ENCODE assay signal across 8 mouse cellular contexts in the genomic region with DNA sequence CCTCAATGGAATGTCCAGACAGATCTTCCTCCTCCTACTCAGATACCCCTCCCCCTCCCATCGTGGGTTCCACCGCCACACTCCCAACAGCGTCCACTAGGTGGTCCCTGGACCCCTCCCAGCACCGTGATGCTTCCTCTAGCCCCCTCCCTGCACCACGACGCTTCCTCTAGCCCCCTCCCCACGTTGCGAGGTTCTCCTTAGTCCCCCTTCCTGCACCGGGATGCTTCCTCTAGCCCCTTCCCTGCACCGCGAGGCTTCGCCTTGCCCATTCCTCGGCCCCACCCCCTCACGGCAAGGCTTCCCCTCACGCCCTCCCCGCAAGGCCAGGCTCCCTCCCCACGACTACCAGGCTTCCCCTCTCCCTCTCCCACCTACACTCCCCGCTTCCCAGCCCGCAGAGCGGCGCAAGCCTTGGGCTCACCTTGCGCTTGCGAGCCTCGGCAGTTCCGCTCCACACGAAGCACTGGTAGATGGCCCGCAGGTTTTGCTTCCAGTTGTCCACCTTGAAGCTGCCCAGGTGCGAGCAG. TPM values are rescaled to one million over a fixed set of nuclear protein-coding genes. Genes with fewer than 3 reads are reported as not detected.
DNase-seq lines count a peak whose midpoint lies in the region; ATAC-seq and TF ChIP-seq lines count a peak whose summit lies in the region.

No protein-coding gene starts in this region.

- H3K9me3 ChIP-seq in kidney, postnatal 0 days (replicated peaks; ENCODE audit: low read length): no peaks in the 10 kb centered on the region
- H3K9me3 ChIP-seq in liver, embryonic 16.5 days (replicated peaks; ENCODE audit: control insufficient read depth, low read length): no peaks in the 10 kb centered on the region
- H3K9me3 ChIP-seq in neural tube, embryonic 13.5 days: no peaks in the 10 kb centered on the region

- no peaks in the 10 kb centered on the region; the same call in 1 of the 2 replicates for H3K4me1 ChIP-seq in kidney, postnatal 0 days (replicated peaks; ENCODE audit: insufficient read depth, low read length)
- peaks cover 19% of the 10 kb centered on the region for H3K4me1 ChIP-seq in liver, embryonic 16.5 days (ENCODE audit: control insufficient read depth, low read depth, low read length)
- peaks cover 49% of the 10 kb centered on the region for H3K4me1 ChIP-seq in neural tube, embryonic 13.5 days (replicated peaks)

- H3K4me2 ChIP-seq in kidney, postnatal 0 days (ENCODE audit: low read length): peak overlapping the region; percentile 66
- H3K4me2 ChIP-seq in liver, embryonic 16.5 days (ENCODE audit: low read depth, low read length): peak overlapping the region; percentile 99
- peak overlapping the region; percentile 76 for H3K4me2 ChIP-seq in neural tube, embryonic 13.5 days

- TF ChIP-seq CTCF in kidney, postnatal 0 days (IDR thresholded peaks at IDR 0.05; ENCODE audit: low read depth): peak; percentile 64

- WGBS in kidney, postnatal 0 days: under 1% methylated on average over 28 of the region's 28 CpGs
- 1% methylated on average over 28 of the region's 28 CpGs for WGBS in liver, embryonic 16.5 days (ENCODE audit: insufficient replicate concordance)
- WGBS in neural tube, embryonic 13.5 days: 1% methylated on average over 28 of the region's 28 CpGs

- peak; percentile 57 for DNase-seq in ovary, adult 18-20 months (ENCODE audit: low spot score)
- no peak for DNase-seq in ovary, postnatal 10 days (ENCODE audit: low spot score)
- peak; percentile 16 for DNase-seq in c-Kit-positive CD71-positive TER-119-positive erythroid progenitor cells, embryonic 14.5 days (ENCODE audit: low spot score)
- DNase-seq in forelimb bud, embryonic 11.5 days (ENCODE audit: low read depth, low spot score): peak; percentile 81
- DNase-seq in kidney, postnatal 0 days (ENCODE audit: low spot score): peak; percentile 80
- DNase-seq in thymus, postnatal 25 days: peak; percentile 75

- no peaks in the 10 kb centered on the region for H3K36me3 ChIP-seq in kidney, postnatal 0 days (ENCODE audit: insufficient read depth, low read length)
- H3K36me3 ChIP-seq in liver, embryonic 16.5 days (ENCODE audit: control insufficient read depth, insufficient read depth): no peaks in the 10 kb centered on the region
- H3K36me3 ChIP-seq in neural tube, embryonic 13.5 days: no peaks in the 10 kb centered on the region

- peak overlapping the region; percentile 89 for H3K4me3 ChIP-seq in kidney, postnatal 0 days (replicated peaks; ENCODE audit: low read depth, low read length)
- peak overlapping the region; percentile 83 for H3K4me3 ChIP-seq in liver, embryonic 16.5 days (ENCODE audit: low read depth, low read length)
- H3K4me3 ChIP-seq in neural tube, embryonic 13.5 days: peak overlapping the region; percentile 100

- peak; percentile 25 for ATAC-seq in kidney, postnatal 0 days (replicated peaks; ENCODE audit: low FRiP score, low read depth)
- ATAC-seq in liver, embryonic 16.5 days (ENCODE audit: low read depth): no peak
- ATAC-seq in neural tube, embryonic 13.5 days (ENCODE audit: low read depth): peak; percentile 57

- peak overlapping the region; percentile 87 for H3K9ac ChIP-seq in kidney, postnatal 0 days (ENCODE audit: low read depth, low read length)
- peak overlapping the region; percentile 96 for H3K9ac ChIP-seq in liver, embryonic 16.5 days (ENCODE audit: low read depth, low read length)
- H3K9ac ChIP-seq in neural tube, embryonic 13.5 days: peak overlapping the region; percentile 100

- peak overlapping the region; percentile 94 for H3K27ac ChIP-seq in kidney, postnatal 0 days
- peak overlapping the region; percentile 85 for H3K27ac ChIP-seq in liver, embryonic 16.5 days (ENCODE audit: low read length)
- H3K27ac ChIP-seq in neural tube, embryonic 13.5 days (replicated peaks): peak overlapping the region; percentile 99

- H3K27me3 ChIP-seq in kidney, postnatal 0 days (ENCODE audit: insufficient read depth, low read length): no peaks in the 10 kb centered on the region
- no peaks in the 10 kb centered on the region for H3K27me3 ChIP-seq in liver, embryonic 16.5 days (ENCODE audit: control insufficient read depth, insufficient read depth, low read depth, low read length)
- H3K27me3 ChIP-seq in neural tube, embryonic 13.5 days: no peaks in the 10 kb centered on the region

RNA-seq across cellular contexts. Expression of gene Usp22, which starts 0.5 kb away (rescaled TPM):
- 73.0 and 85.5 TPM in 2 replicates for polyA plus RNA-seq in kidney, postnatal 0 days (2015; fragmentation: Nextera tagmentation; extraction: Ambion mirVana)
- polyA plus RNA-seq in liver, embryonic 16.5 days (2015; fragmentation: Nextera tagmentation; extraction: Ambion mirVana): 17.5 and 19.5 TPM in 2 replicates
- 362 and 373 TPM in 2 replicates for polyA plus RNA-seq in neural tube, embryonic 13.5 days (2015; fragmentation: Nextera tagmentation; extraction: Ambion mirVana)

RNA-seq across cellular contexts. Expression of gene Aldh3a1, which starts 33.0 kb away (rescaled TPM):
- not detected in 2 replicates for polyA plus RNA-seq in kidney, postnatal 0 days (2015; fragmentation: Nextera tagmentation; extraction: Ambion mirVana)
- polyA plus RNA-seq in liver, embryonic 16.5 days (2015; fragmentation: Nextera tagmentation; extraction: Ambion mirVana): 0.05 and 0.16 TPM in 2 replicates
- not detected in 2 replicates for polyA plus RNA-seq in neural tube, embryonic 13.5 days (2015; fragmentation: Nextera tagmentation; extraction: Ambion mirVana)

RNA-seq across cellular contexts. Expression of gene Tnfrsf13b, which starts 47.8 kb away (rescaled TPM):
- 1.2 and 1.7 TPM in 2 replicates for polyA plus RNA-seq in kidney, postnatal 0 days (2015; fragmentation: Nextera tagmentation; extraction: Ambion mirVana)
- polyA plus RNA-seq in liver, embryonic 16.5 days (2015; fragmentation: Nextera tagmentation; extraction: Ambion mirVana): 4.0 and 4.8 TPM in 2 replicates
- polyA plus RNA-seq in neural tube, embryonic 13.5 days (2015; fragmentation: Nextera tagmentation; extraction: Ambion mirVana): 1.5 and 1.8 TPM in 2 replicates
